Mouse (Mus musculus) MEL (cell line): Measurements from ENCODE around the gene Muc2. TPM values are rescaled to one million over a fixed set of nuclear protein-coding genes. Genes with fewer than 3 reads are reported as not detected.

Experiments
- DNase-seq: peaks from one replicate; pipeline ENCODE4 v3.0.0; 2011; ENCODE audit warnings: low read depth, low spot score
- H3K27ac ChIP-seq: 2 replicates; pipeline ENCODE4 v1.5.1; 2012; ENCODE audit warnings: low read depth, mild to moderate bottlenecking, control low read depth, low read length, moderate library complexity; ENCODE audit not compliant: control insufficient read depth
- H3K27me3 ChIP-seq, 2 experiments: fragments of 150-350 bp in 1 of 2; sonication (generic) in 1 of 2; 2 replicates each; pipeline ENCODE4 v1.6.1; 2012; ENCODE audit warnings: low read length in 2 of 2, mild to moderate bottlenecking in 2 of 2, improper control_type of control experiment in 1 of 2, moderate library complexity in 1 of 2; ENCODE audit not compliant: insufficient read depth in 2 of 2, control insufficient read depth in 1 of 2
- H3K36me3 ChIP-seq, 2 experiments: 2 replicates each; pipeline ENCODE4 v1.6.1; 2012 to 2014; ENCODE audit warnings: low read length in 2 of 2, improper control_type of control experiment in 1 of 2, inconsistent platforms in 1 of 2, mild to moderate bottlenecking in 1 of 2; ENCODE audit not compliant: insufficient read depth in 2 of 2, control insufficient read depth in 1 of 2
- H3K4me1 ChIP-seq, 2 experiments: fragments of 150-350 bp in 1 of 2; sonication (generic) in 1 of 2; 2 replicates each; pipeline ENCODE4 v1.6.1; 2012; ENCODE audit warnings: low read length in 2 of 2, improper control_type of control experiment in 1 of 2, mild to moderate bottlenecking in 1 of 2; ENCODE audit not compliant: insufficient read depth in 2 of 2, control insufficient read depth in 1 of 2
- H3K4me3 ChIP-seq, 2 experiments: fragments of 150-350 bp in 1 of 2; sonication (generic) in 1 of 2; 2 replicates each; pipeline ENCODE4 v1.5.1; 2012; ENCODE audit warnings: low read depth in 2 of 2, low read length in 2 of 2, mild to moderate bottlenecking in 2 of 2, moderate library complexity in 2 of 2, control low read depth in 1 of 2, improper control_type of control experiment in 1 of 2; ENCODE audit not compliant: control insufficient read depth in 1 of 2, insufficient read depth in 1 of 2
- H3K79me2 ChIP-seq: 2 replicates; pipeline ENCODE4 v1.6.1; 2012; ENCODE audit warnings: mild to moderate bottlenecking, low read length, moderate library complexity; ENCODE audit not compliant: control insufficient read depth, poor library complexity, insufficient read depth
- H3K9ac ChIP-seq: 2 replicates; pipeline ENCODE4 v1.6.1; 2012; ENCODE audit warnings: low read depth, mild to moderate bottlenecking, control low read depth, low read length, moderate library complexity; ENCODE audit not compliant: control insufficient read depth, poor library complexity, severe bottlenecking
- H3K9me3 ChIP-seq: fragments of 150-350 bp; sonication (generic); replicated peaks from 2 replicates; pipeline ENCODE4 v1.6.1; 2012; ENCODE audit warnings: mild to moderate bottlenecking, low read length, improper control_type of control experiment, moderate library complexity; ENCODE audit not compliant: insufficient read depth
- CTCF ChIP-seq, 3 experiments: IDR thresholded peaks in 2 of 3; conservative IDR thresholded peaks in 1 of 3; 2 replicates each; pipeline ENCODE4 v1.5.1; 2011 to 2012; ENCODE audit warnings: low read length in 3 of 3, low read depth in 2 of 3, mild to moderate bottlenecking in 2 of 3, improper control_type of control experiment in 1 of 3, inconsistent platforms in 1 of 3, mixed read lengths in 1 of 3, moderate library complexity in 1 of 3; ENCODE audit not compliant: control insufficient read depth in 1 of 3, insufficient read depth in 1 of 3, poor library complexity in 1 of 3, severe bottlenecking in 1 of 3
- E2F4 ChIP-seq: IDR thresholded peaks from 2 replicates; pipeline ENCODE4 v1.6.1; 2011; ENCODE audit warnings: low read depth, low read length, improper control_type of control experiment, borderline replicate concordance
- GABPA ChIP-seq: IDR thresholded peaks from 2 replicates; pipeline ENCODE4 v1.6.1; 2012; ENCODE audit warnings: low read depth, mild to moderate bottlenecking, inconsistent platforms, low read length, improper control_type of control experiment, moderate library complexity
- GATA1 ChIP-seq: IDR thresholded peaks from 2 replicates; pipeline ENCODE4 v1.6.1; 2011; ENCODE audit warnings: low read depth, low read length, improper control_type of control experiment
- HCFC1 ChIP-seq: IDR thresholded peaks from 2 replicates; pipeline ENCODE4 v1.6.1; 2012; ENCODE audit warnings: low read depth, mild to moderate bottlenecking, inconsistent platforms, low read length, improper control_type of control experiment, moderate library complexity
- JUND ChIP-seq: IDR thresholded peaks from 2 replicates; pipeline ENCODE4 v1.6.1; 2011; ENCODE audit warnings: low read depth, mild to moderate bottlenecking, improper control_type of control experiment, low read length
- KAT2A ChIP-seq: conservative IDR thresholded peaks from 2 replicates; pipeline ENCODE4 v1.6.1; 2012; ENCODE audit warnings: low read depth, low read length, improper control_type of control experiment, inconsistent platforms
- MAFK ChIP-seq: IDR thresholded peaks from 2 replicates; pipeline ENCODE4 v1.6.1; 2011; ENCODE audit warnings: low read depth, mild to moderate bottlenecking, low read length, improper control_type of control experiment, borderline replicate concordance
- MAX ChIP-seq: IDR thresholded peaks from 2 replicates; pipeline ENCODE4 v1.6.1; 2011; ENCODE audit warnings: low read length, improper control_type of control experiment
- MEF2A ChIP-seq: IDR thresholded peaks from 2 replicates; pipeline ENCODE4 v1.6.1; 2014; ENCODE audit warnings: low read depth, mild to moderate bottlenecking, inconsistent platforms, low read length, improper control_type of control experiment; ENCODE audit not compliant: poor library complexity, insufficient replicate concordance, severe bottlenecking; ENCODE audit errors: extremely low read depth
- MXI1 ChIP-seq: IDR thresholded peaks from 2 replicates; pipeline ENCODE4 v1.6.1; 2011; ENCODE audit warnings: mild to moderate bottlenecking, low read depth, low read length, improper control_type of control experiment
- MYC ChIP-seq: IDR thresholded peaks from 2 replicates; pipeline ENCODE4 v1.6.1; 2011; ENCODE audit warnings: low read depth, mild to moderate bottlenecking, low read length, improper control_type of control experiment, moderate library complexity
- NELFE ChIP-seq: IDR thresholded peaks from 2 replicates; pipeline ENCODE4 v1.6.1; 2011; ENCODE audit warnings: low read depth, low read length, improper control_type of control experiment
- POLR2A ChIP-seq, 2 experiments: IDR thresholded peaks; 2 replicates each; pipeline ENCODE4 v1.6.1; 2011 to 2012; ENCODE audit warnings: low read length in 2 of 2, mild to moderate bottlenecking in 2 of 2, control low read depth in 1 of 2, improper control_type of control experiment in 1 of 2, low read depth in 1 of 2, moderate library complexity in 1 of 2; ENCODE audit not compliant: control insufficient read depth in 1 of 2, insufficient read depth in 1 of 2, poor library complexity in 1 of 2
- POLR2AphosphoS5 ChIP-seq: IDR thresholded peaks from 2 replicates; pipeline ENCODE4 v1.6.1; 2012; ENCODE audit warnings: low read depth, borderline replicate concordance, mild to moderate bottlenecking, inconsistent platforms, low read length, moderate library complexity, mixed read lengths
- RCOR1 ChIP-seq: IDR thresholded peaks from 2 replicates; pipeline ENCODE4 v1.6.1; 2012; ENCODE audit warnings: low read depth, mild to moderate bottlenecking, inconsistent platforms, low read length, improper control_type of control experiment
- TAL1 ChIP-seq: IDR thresholded peaks from 2 replicates; pipeline ENCODE4 v1.6.1; 2012; ENCODE audit warnings: mild to moderate bottlenecking, inconsistent platforms, low read length, moderate library complexity, mixed read lengths
- TBP ChIP-seq: IDR thresholded peaks from 2 replicates; pipeline ENCODE4 v1.8.0; 2011; ENCODE audit warnings: low read depth, low read length, improper control_type of control experiment
- TCF12 ChIP-seq: IDR thresholded peaks from 2 replicates; pipeline ENCODE4 v1.6.1; 2014; ENCODE audit warnings: low read depth, mild to moderate bottlenecking, inconsistent platforms, low read length, improper control_type of control experiment, moderate library complexity
- UBTF ChIP-seq: IDR thresholded peaks from 2 replicates; pipeline ENCODE4 v1.6.1; 2012; ENCODE audit warnings: low read depth, mild to moderate bottlenecking, inconsistent platforms, low read length, improper control_type of control experiment, moderate library complexity, borderline replicate concordance; ENCODE audit not compliant: insufficient read depth
- USF2 ChIP-seq, 2 experiments: IDR thresholded peaks; 2 replicates each; pipeline ENCODE4 v1.6.1; 2011 to 2012; ENCODE audit warnings: improper control_type of control experiment in 2 of 2, low read length in 2 of 2, borderline replicate concordance in 1 of 2, inconsistent platforms in 1 of 2, low read depth in 1 of 2, mild to moderate bottlenecking in 1 of 2; ENCODE audit not compliant: insufficient read depth in 1 of 2
- polyA plus RNA-seq, 2 experiments: library from polyadenylated mRNA; stranded (reverse) in 1 of 2; unstranded in 1 of 2; fragments of >175 nt in 1 of 2; fragments of >200 nt in 1 of 2; gene quantifications; 2 replicates each; pipeline versions ENCODE4 v1.2.1 to v1.2.4; 2012; ENCODE audit warnings: low replicate concordance in 2 of 2, low read depth in 1 of 2; ENCODE audit not compliant: insufficient read length in 2 of 2, insufficient read depth in 1 of 2, missing spikeins in 1 of 2
- total RNA-seq: library from RNA; depleted of rRNA; stranded (reverse); fragments of 300-350 nt; gene quantifications from 2 replicates; pipeline ENCODE4 v1.2.3, GENCODE M21; 2012

Muc2 gene
- total and polyA plus RNA-seq, 3 experiments: 0.04 TPM; not detected in 2

DNA sequence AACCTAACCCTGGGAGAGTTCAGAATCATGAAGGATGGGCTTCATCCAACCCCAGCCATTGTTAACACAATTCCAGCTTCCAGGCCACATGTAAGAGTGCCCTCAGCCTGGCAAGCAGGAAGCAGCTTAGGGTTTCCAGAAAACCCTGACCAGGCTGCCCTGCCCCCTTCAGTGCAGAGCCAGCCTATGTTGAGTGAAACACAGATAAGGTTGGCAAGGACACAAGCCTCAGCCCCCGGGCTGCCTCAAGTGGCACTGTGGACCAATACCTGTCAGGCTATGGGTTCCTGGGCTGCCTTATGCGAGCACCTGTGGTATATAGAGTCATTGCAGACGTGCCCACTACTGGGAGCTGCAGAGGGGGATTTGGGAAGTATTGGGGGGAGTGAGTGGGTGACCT is 28.7 kb upstream of the Muc2 start:
- H3K36me3 ChIP-seq: no peaks in the 10 kb centered on the region
- no peak overlapping the region for H3K9ac ChIP-seq
- no peak overlapping the region for H3K4me3 ChIP-seq
- TF ChIP-seq POLR2AphosphoS5 (no peak), MXI1 (no peak), JUND (no peak), E2F4 (no peak), MAX (no peak), TAL1 (no peak), KAT2A (no peak), UBTF (no peak), HCFC1 (no peak), POLR2A (IDR thresholded peaks at IDR 0.05; ENCODE audit: control insufficient read depth in 1 of 2, insufficient read depth in 1 of 2, low read depth in 1 of 2, low read length in 2 of 2, poor library complexity in 1 of 2) (no peak), TCF12 (no peak), MEF2A (no peak), GATA1 (no peak), NELFE (no peak), TBP (no peak), CTCF (IDR thresholded peaks at IDR 0.05 in 2 of 3, conservative IDR thresholded peaks at IDR 0.05 in 1 of 3; ENCODE audit: control insufficient read depth in 1 of 3, insufficient read depth in 1 of 3, low read depth in 2 of 3, low read length in 3 of 3, poor library complexity in 1 of 3, severe bottlenecking in 1 of 3) (no peak), RCOR1 (no peak)
- H3K9me3 ChIP-seq: no peaks in the 10 kb centered on the region
- H3K4me1 ChIP-seq: no peaks in the 10 kb centered on the region
- H3K27ac ChIP-seq: no peak overlapping the region
- H3K79me2 ChIP-seq: no peaks in the 10 kb centered on the region
- no peaks in the 10 kb centered on the region for H3K27me3 ChIP-seq
- DNase-seq: no peak

GRCm38 (mm10) chr7:141662223-141662622 is 27.9 kb upstream of the Muc2 start:
- Histone ChIP-seq H3K27me3 (no peaks in the 10 kb centered on the region), H3K9me3 (no peaks in the 10 kb centered on the region), H3K36me3 (no peaks in the 10 kb centered on the region), H3K27ac (no peak overlapping the region), H3K79me2 (no peaks in the 10 kb centered on the region), H3K4me1 (no peaks in the 10 kb centered on the region), H3K4me3 (no peak overlapping the region), H3K9ac (no peak overlapping the region)
- TF ChIP-seq MYC: no peak
- no peak for TF ChIP-seq E2F4
- no peak for TF ChIP-seq MAFK
- TF ChIP-seq MXI1: no peak
- TF ChIP-seq HCFC1: no peak
- no peak for TF ChIP-seq USF2 (IDR thresholded peaks at IDR 0.05; ENCODE audit: borderline replicate concordance in 1 of 2, insufficient read depth in 1 of 2, low read depth in 1 of 2, low read length in 2 of 2)
- TF ChIP-seq UBTF: no peak
- no peak for TF ChIP-seq GABPA
- no peak for DNase-seq
